Mouse (Mus musculus): ENCODE measurements around the gene Galp. TPM values are rescaled to one million over a fixed set of nuclear protein-coding genes. Genes with fewer than 3 reads are reported as not detected.
"Not testable (repeated sequence)": the region's sequence is repeated elsewhere in the genome, so short reads cannot be mapped to it uniquely, and the experiment has no call there.

The Galp gene
- polyA plus RNA-seq, 1 experiment from 2014 or later = not detected

DNA sequence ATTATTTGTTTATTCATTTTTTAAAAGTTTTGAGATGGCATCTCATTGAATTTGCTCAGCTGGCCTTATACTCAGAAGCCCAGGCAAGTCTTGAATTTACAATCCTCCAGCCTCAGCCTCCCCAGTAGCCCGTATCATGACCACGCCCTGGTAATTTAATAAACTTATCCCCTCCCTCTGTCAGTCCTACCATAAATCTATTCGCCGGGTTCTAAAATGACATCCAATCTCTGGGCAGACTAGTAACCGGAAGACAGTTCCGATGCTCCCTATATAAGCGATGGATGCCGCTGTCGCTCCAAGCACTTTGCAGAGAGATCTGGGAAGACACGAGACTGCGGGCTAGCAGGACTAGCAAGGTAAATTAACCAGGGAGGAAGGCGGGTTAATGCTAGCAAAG lies 25.1 kb downstream of the Galp start, which contains the start of gene Zscan5b:
Gene Zscan5b (plus strand): TSS at position 301 of the 400 bp plus-strand sequence.
- Histone ChIP-seq H3K4me2 (no peak within 1 kb of the TSS), H3K27ac (no peak within 1 kb of the TSS), H3K36me3 (no peaks in the 10 kb centered on the region), H3K4me1 (no peaks in the 10 kb centered on the region), H3K9ac (no peak within 1 kb of the TSS), H3K4me3 (no peak within 1 kb of the TSS), H3K9me3 (replicated peaks) (0 out of 2 replicates have a peak, but pooled peaks cover 6% of the 10 kb centered on the region), H3K27me3 (replicated peaks) (no peaks in the 10 kb centered on the region)
- no peak for ATAC-seq
- 81% methylated on average over 12 of the region's 12 CpGs for WGBS (ENCODE audit: insufficient replicate concordance)

- WGBS (ENCODE audit: insufficient replicate concordance) = 57% methylated on average over 8 of the region's 8 CpGs
- not testable (repeated sequence) for ATAC-seq; H3K4me3 ChIP-seq; H3K9ac ChIP-seq; H3K4me1 ChIP-seq; H3K9me3 ChIP-seq (replicated peaks); H3K27ac ChIP-seq; H3K27me3 ChIP-seq (replicated peaks); H3K36me3 ChIP-seq; H3K4me2 ChIP-seq
Observed at GRCm38 (mm10) chr7:6228491-6228890, 31.6 kb downstream of the Galp start.

DNA sequence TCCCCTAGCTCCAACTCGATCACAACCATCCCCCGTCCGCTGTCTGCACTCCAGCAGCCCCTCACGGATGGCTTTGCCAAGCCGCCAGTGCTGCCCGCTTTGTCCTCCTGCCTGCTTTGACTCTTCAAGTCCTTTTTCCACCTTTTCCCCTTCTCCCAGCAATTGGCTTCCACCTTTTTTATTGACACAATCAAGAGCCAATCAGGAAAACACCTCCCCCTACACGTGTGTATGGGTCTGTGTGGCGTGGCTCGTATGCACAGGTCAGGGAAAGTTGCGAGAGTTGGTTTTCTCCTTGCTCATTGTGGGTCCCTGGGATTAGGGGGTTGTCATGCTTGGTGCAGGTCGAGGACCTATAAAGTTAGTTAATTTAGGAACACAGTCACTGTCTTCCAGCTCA lies 42.9 kb downstream of the Galp start:
- ATAC-seq = no peak
- no peak overlapping the region for H3K4me3 ChIP-seq
- H3K27ac ChIP-seq = no peak overlapping the region
- H3K4me2 ChIP-seq = no peak overlapping the region
- no peak overlapping the region for H3K9ac ChIP-seq
- H3K4me1 ChIP-seq = no peaks in the 10 kb centered on the region
- 36% methylated on average over 11 of the region's 11 CpGs for WGBS (ENCODE audit: insufficient replicate concordance)
- H3K9me3 ChIP-seq (replicated peaks) = no peaks in the 10 kb centered on the region
- no peaks in the 10 kb centered on the region for H3K36me3 ChIP-seq
- no peaks in the 10 kb centered on the region; the same call in 1 of the 2 replicates for H3K27me3 ChIP-seq (replicated peaks)

DNA sequence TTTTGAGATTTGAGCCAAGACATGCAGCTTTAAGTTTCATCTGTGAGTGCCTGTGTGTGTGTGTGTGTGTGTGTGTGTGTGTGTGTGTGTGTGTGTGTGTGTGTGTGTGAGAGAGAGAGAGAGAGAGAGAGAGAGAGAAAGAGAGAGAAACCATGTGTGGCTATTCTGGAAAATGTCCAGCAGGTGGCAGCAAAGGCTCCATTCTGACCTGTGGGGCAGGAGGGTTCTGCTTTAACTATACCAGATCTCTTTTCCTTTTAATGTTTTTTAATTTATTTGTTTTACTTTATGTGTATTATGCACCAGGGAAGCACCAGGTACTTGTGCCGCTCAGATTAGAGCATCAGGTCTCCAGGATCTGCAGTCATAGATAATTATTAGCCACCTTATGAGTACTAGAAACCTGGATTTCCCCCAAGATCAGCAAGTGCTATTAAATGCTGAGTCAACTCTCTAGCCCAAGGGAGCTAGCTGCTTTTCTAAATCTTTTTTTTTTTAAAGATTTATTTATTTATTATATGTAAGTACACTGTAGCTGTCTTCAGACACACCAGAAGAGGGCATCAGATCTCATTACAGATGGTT lies 44.0 kb downstream of the Galp start:
- H3K4me1 ChIP-seq; H3K27me3 ChIP-seq (replicated peaks); H3K9me3 ChIP-seq (replicated peaks); ATAC-seq; H3K9ac ChIP-seq; H3K36me3 ChIP-seq; H3K4me3 ChIP-seq; H3K4me2 ChIP-seq; H3K27ac ChIP-seq: not testable (repeated sequence)
- WGBS (ENCODE audit: insufficient replicate concordance) = 3% methylated on average over 1 of the region's 1 CpGs

DNA sequence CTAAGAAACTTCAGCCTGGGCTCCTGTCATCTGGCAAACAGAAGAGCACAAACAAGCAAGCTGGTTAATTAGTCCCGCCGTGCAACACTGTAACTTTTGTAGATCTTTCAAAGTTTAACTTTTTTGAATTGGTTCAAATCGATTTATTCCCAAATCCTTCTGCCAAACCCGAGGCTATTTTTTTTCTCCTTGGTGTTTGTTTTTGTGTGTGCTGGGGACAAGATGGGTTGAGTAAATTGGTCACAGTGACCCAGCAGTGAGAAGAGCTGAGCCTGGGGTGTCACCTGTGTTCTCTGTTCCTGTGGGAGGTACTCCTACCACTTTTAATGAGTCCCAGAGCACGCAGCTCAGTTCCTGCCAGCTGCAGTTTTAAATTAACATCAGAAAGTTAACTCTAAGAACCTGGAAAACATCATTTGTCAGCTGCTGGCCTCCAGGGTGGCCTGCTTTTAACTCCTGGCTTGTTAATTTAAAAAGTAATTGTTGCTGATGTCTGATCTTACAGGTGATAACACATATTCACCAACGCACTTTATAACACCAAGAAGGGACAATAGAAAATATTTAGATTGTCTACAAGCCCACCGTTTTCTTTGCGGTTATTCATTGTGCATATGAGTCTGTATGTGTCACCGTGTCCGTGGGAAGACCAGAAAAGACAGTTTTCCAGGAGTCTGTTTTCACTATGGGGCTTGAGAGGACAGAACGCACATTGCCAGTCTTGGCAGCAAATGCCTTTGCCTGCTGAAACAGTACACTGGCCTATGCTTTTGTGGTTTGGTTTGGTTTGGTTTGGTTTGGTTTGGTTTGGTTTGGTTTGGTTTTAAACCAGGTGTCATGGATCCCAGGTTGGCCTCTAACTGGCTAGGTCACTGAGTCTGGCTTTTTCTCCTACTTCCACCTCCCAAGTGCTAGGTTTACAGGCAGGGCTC lies 47.7 kb downstream of the Galp start:
- H3K4me2 ChIP-seq = no peak overlapping the region
- H3K27ac ChIP-seq = no peak overlapping the region
- WGBS (ENCODE audit: insufficient replicate concordance) = 37% methylated on average over 11 of the region's 11 CpGs
- no peak for ATAC-seq
- H3K36me3 ChIP-seq = no peaks in the 10 kb centered on the region
- no peaks in the 10 kb centered on the region for H3K4me1 ChIP-seq
- H3K9ac ChIP-seq = no peak overlapping the region
- no peak overlapping the region for H3K4me3 ChIP-seq
- no peaks in the 10 kb centered on the region; the same call in 1 of the 2 replicates for H3K27me3 ChIP-seq (replicated peaks)
- no peaks in the 10 kb centered on the region for H3K9me3 ChIP-seq (replicated peaks)

- WGBS (ENCODE audit: insufficient replicate concordance) = 73% methylated on average over 6 of the region's 6 CpGs
- Histone ChIP-seq H3K36me3 (no peaks in the 10 kb centered on the region), H3K9me3 (replicated peaks) (no peaks in the 10 kb centered on the region), H3K4me2 (no peak within 1 kb of the TSS), H3K4me3 (no peak within 1 kb of the TSS), H3K27me3 (replicated peaks) (no peaks in the 10 kb centered on the region), H3K9ac (no peak within 1 kb of the TSS), H3K27ac (no peak within 1 kb of the TSS), H3K4me1 (no peaks in the 10 kb centered on the region)
- no peak for ATAC-seq
Observed at GRCm38 (mm10) chr7:6252410-6252809, 55.5 kb downstream of the Galp start, which contains the start of gene Epp13. TSS of gene Epp13 (plus strand) at chr7:6252710.

DNA sequence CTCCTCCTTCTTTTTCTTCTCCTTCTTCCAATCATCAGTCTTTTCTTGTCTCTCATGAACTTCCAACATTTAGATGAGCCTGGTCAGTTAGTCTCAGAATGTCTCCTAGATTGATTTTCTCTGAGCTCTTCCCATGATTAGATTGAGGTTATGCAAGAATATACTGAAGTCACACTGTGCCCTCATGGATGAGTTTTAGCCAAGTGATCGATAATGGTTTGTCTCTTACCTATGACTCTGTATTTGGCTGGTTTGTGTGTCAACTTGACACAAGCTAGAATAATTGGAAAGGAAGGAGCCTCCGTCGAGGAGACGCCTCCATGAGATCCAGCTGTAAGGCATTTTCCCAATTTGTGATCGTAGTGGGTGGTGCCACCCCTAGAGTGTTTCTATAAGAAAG lies 57.6 kb downstream of the Galp start:
- Histone ChIP-seq H3K9me3 (replicated peaks) (no peaks in the 10 kb centered on the region), H3K27ac (no peak overlapping the region), H3K4me1 (no peaks in the 10 kb centered on the region), H3K9ac (no peak overlapping the region), H3K4me2 (no peak overlapping the region), H3K4me3 (no peak overlapping the region), H3K27me3 (replicated peaks) (peaks cover 7% of the 10 kb centered on the region; the same call in 1 of the 2 replicates), H3K36me3 (no peaks in the 10 kb centered on the region)
- no peak for ATAC-seq
- WGBS (ENCODE audit: insufficient replicate concordance) = 65% methylated on average over 5 of the region's 5 CpGs

- no peak for ATAC-seq
- Histone ChIP-seq H3K9ac (no peak overlapping the region), H3K4me2 (no peak overlapping the region), H3K4me1 (no peaks in the 10 kb centered on the region), H3K27me3 (replicated peaks) (peaks cover 9% of the 10 kb centered on the region; the same call in 1 of the 2 replicates), H3K36me3 (no peaks in the 10 kb centered on the region), H3K9me3 (replicated peaks) (no peaks in the 10 kb centered on the region), H3K27ac (no peak overlapping the region), H3K4me3 (no peak overlapping the region)
- WGBS (ENCODE audit: insufficient replicate concordance) = 57% methylated on average over 4 of the region's 4 CpGs
Observed at GRCm38 (mm10) chr7:6257386-6257785, 60.5 kb downstream of the Galp start.

DNA sequence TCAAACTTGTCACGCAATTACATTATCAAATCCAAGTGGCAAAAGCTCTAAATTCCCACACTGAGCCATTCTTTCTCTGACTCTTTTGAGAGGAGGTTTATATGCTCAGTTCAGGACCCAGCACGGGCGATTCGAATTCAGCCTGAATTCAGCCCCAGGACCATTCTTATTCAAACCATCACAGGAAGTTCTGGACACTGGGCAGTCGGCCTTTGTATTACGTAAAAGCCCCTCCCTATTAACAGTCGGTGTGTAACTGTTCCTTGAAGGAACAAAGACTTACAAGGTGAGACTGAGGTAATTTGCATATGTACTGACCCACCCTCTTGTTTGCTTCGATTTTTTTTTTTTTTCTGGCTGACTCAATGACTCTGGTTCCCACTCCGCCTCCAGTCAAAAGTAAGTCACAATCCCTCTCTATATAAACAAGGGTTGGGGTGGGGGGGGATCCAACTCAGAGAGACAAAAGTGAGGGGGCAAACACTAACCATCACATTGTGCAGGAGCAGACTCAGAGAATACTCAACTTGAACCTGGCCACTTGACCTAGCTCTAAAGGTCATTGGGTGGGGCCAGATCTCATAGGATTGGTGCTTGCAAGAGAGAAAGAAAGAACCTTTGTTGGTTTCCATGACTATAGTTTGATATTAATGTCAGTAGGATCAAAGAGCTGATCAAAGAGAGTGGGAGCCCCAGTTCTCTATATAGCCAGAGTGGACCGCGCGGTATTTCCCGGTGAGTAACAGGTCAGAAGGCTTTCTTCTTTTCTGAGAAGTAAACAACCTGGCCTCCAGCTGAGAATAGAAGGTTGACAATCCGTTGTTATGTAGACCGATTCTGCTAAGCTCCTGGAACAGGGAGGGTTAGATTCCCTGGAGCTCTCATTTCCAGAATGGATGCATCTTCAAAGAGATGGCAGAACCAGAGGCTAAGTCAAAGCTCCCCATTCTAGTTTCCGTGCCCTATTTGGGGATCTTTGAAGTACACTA lies 61.6 kb downstream of the Galp start:
- Histone ChIP-seq H3K4me1 (no peaks in the 10 kb centered on the region), H3K9me3 (replicated peaks) (no peaks in the 10 kb centered on the region), H3K27ac (no peak overlapping the region), H3K9ac (no peak overlapping the region), H3K4me2 (no peak overlapping the region), H3K4me3 (no peak overlapping the region), H3K36me3 (no peaks in the 10 kb centered on the region), H3K27me3 (replicated peaks) (peaks cover 9% of the 10 kb centered on the region; the same call in 1 of the 2 replicates)
- no peak for ATAC-seq
- WGBS (ENCODE audit: insufficient replicate concordance) = 41% methylated on average over 16 of the region's 16 CpGs

GRCm38 (mm10) chr7:6260004-6260403 lies 63.1 kb downstream of the Galp start:
- not testable (repeated sequence) for H3K9me3 ChIP-seq (replicated peaks); H3K36me3 ChIP-seq; H3K4me3 ChIP-seq; H3K27ac ChIP-seq; H3K4me1 ChIP-seq; H3K9ac ChIP-seq; H3K27me3 ChIP-seq (replicated peaks); H3K4me2 ChIP-seq; ATAC-seq
- WGBS (ENCODE audit: insufficient replicate concordance) = 17% methylated on average over 2 of the region's 2 CpGs

GRCm38 (mm10) chr7:6262120-6262519 lies 65.2 kb downstream of the Galp start:
- Histone ChIP-seq H3K4me1 (no peaks in the 10 kb centered on the region), H3K27me3 (replicated peaks) (peaks cover 9% of the 10 kb centered on the region; the same call in 1 of the 2 replicates), H3K36me3 (no peaks in the 10 kb centered on the region), H3K9me3 (replicated peaks) (no peaks in the 10 kb centered on the region), H3K27ac (no peak overlapping the region), H3K4me3 (no peak overlapping the region), H3K9ac (no peak overlapping the region), H3K4me2 (no peak overlapping the region)
- WGBS (ENCODE audit: insufficient replicate concordance) = 57% methylated on average over 3 of the region's 3 CpGs
- no peak for ATAC-seq
